Mouse (Mus musculus) MEL (cell line): ENCODE measurements at regions not wholly inside any gene's neighbourhood (a gene's known extent, or its start where the extent isn't known, plus 50 kb on each side); places are given as distances from the start of the nearest gene placed in this dataset.

Source experiments
- DNase-seq: peaks from one replicate; pipeline ENCODE4 v3.0.0; 2011; ENCODE audit warnings: low read depth, low spot score
- H3K27ac ChIP-seq: 2 replicates; pipeline ENCODE4 v1.5.1; 2012; ENCODE audit warnings: low read depth, mild to moderate bottlenecking, control low read depth, low read length, moderate library complexity; ENCODE audit not compliant: control insufficient read depth
- H3K27me3 ChIP-seq, 2 experiments: fragments of 150-350 bp in 1 of 2; sonication (generic) in 1 of 2; 2 replicates each; pipeline ENCODE4 v1.6.1; 2012; ENCODE audit warnings: low read length in 2 of 2, mild to moderate bottlenecking in 2 of 2, improper control_type of control experiment in 1 of 2, moderate library complexity in 1 of 2; ENCODE audit not compliant: insufficient read depth in 2 of 2, control insufficient read depth in 1 of 2
- H3K36me3 ChIP-seq, 2 experiments: 2 replicates each; pipeline ENCODE4 v1.6.1; 2012 to 2014; ENCODE audit warnings: low read length in 2 of 2, improper control_type of control experiment in 1 of 2, inconsistent platforms in 1 of 2, mild to moderate bottlenecking in 1 of 2; ENCODE audit not compliant: insufficient read depth in 2 of 2, control insufficient read depth in 1 of 2
- H3K4me1 ChIP-seq, 2 experiments: fragments of 150-350 bp in 1 of 2; sonication (generic) in 1 of 2; 2 replicates each; pipeline ENCODE4 v1.6.1; 2012; ENCODE audit warnings: low read length in 2 of 2, improper control_type of control experiment in 1 of 2, mild to moderate bottlenecking in 1 of 2; ENCODE audit not compliant: insufficient read depth in 2 of 2, control insufficient read depth in 1 of 2
- H3K4me3 ChIP-seq, 2 experiments: fragments of 150-350 bp in 1 of 2; sonication (generic) in 1 of 2; 2 replicates each; pipeline ENCODE4 v1.5.1; 2012; ENCODE audit warnings: low read depth in 2 of 2, low read length in 2 of 2, mild to moderate bottlenecking in 2 of 2, moderate library complexity in 2 of 2, control low read depth in 1 of 2, improper control_type of control experiment in 1 of 2; ENCODE audit not compliant: control insufficient read depth in 1 of 2, insufficient read depth in 1 of 2
- H3K79me2 ChIP-seq: 2 replicates; pipeline ENCODE4 v1.6.1; 2012; ENCODE audit warnings: mild to moderate bottlenecking, low read length, moderate library complexity; ENCODE audit not compliant: control insufficient read depth, poor library complexity, insufficient read depth
- H3K9ac ChIP-seq: 2 replicates; pipeline ENCODE4 v1.6.1; 2012; ENCODE audit warnings: low read depth, mild to moderate bottlenecking, control low read depth, low read length, moderate library complexity; ENCODE audit not compliant: control insufficient read depth, poor library complexity, severe bottlenecking
- H3K9me3 ChIP-seq: fragments of 150-350 bp; sonication (generic); replicated peaks from 2 replicates; pipeline ENCODE4 v1.6.1; 2012; ENCODE audit warnings: mild to moderate bottlenecking, low read length, improper control_type of control experiment, moderate library complexity; ENCODE audit not compliant: insufficient read depth
- CHD1 ChIP-seq: IDR thresholded peaks from 2 replicates; pipeline ENCODE4 v1.6.1; 2012; ENCODE audit warnings: low read depth, mild to moderate bottlenecking, inconsistent platforms, low read length, improper control_type of control experiment
- CTCF ChIP-seq, 3 experiments: IDR thresholded peaks in 2 of 3; conservative IDR thresholded peaks in 1 of 3; 2 replicates each; pipeline ENCODE4 v1.5.1; 2011 to 2012; ENCODE audit warnings: low read length in 3 of 3, low read depth in 2 of 3, mild to moderate bottlenecking in 2 of 3, improper control_type of control experiment in 1 of 3, inconsistent platforms in 1 of 3, mixed read lengths in 1 of 3, moderate library complexity in 1 of 3; ENCODE audit not compliant: control insufficient read depth in 1 of 3, insufficient read depth in 1 of 3, poor library complexity in 1 of 3, severe bottlenecking in 1 of 3
- EP300 ChIP-seq, 2 experiments: IDR thresholded peaks; 2 replicates each; pipeline ENCODE4 v1.6.1; 2011; ENCODE audit warnings: improper control_type of control experiment in 2 of 2, low read length in 2 of 2, low read depth in 1 of 2, mild to moderate bottlenecking in 1 of 2
- ETS1 ChIP-seq: IDR thresholded peaks from 2 replicates; pipeline ENCODE4 v1.6.1; 2012; ENCODE audit warnings: low read depth, mild to moderate bottlenecking, inconsistent platforms, low read length, improper control_type of control experiment, moderate library complexity
- MXI1 ChIP-seq: IDR thresholded peaks from 2 replicates; pipeline ENCODE4 v1.6.1; 2011; ENCODE audit warnings: mild to moderate bottlenecking, low read depth, low read length, improper control_type of control experiment
- MYB ChIP-seq: IDR thresholded peaks from 2 replicates; pipeline ENCODE4 v1.6.1; 2011; ENCODE audit warnings: mild to moderate bottlenecking, low read depth, low read length, improper control_type of control experiment
- NRF1 ChIP-seq: IDR thresholded peaks from 2 replicates; pipeline ENCODE4 v1.6.1; 2014; ENCODE audit warnings: low read depth, mild to moderate bottlenecking, inconsistent platforms, low read length, improper control_type of control experiment, moderate library complexity; ENCODE audit not compliant: poor library complexity, insufficient read depth, severe bottlenecking
- POLR2A ChIP-seq, 2 experiments: IDR thresholded peaks; 2 replicates each; pipeline ENCODE4 v1.6.1; 2011 to 2012; ENCODE audit warnings: low read length in 2 of 2, mild to moderate bottlenecking in 2 of 2, control low read depth in 1 of 2, improper control_type of control experiment in 1 of 2, low read depth in 1 of 2, moderate library complexity in 1 of 2; ENCODE audit not compliant: control insufficient read depth in 1 of 2, insufficient read depth in 1 of 2, poor library complexity in 1 of 2
- SMC3 ChIP-seq: IDR thresholded peaks from 2 replicates; pipeline ENCODE4 v1.6.1; 2011; ENCODE audit warnings: low read depth, low read length, improper control_type of control experiment
- UBTF ChIP-seq: IDR thresholded peaks from 2 replicates; pipeline ENCODE4 v1.6.1; 2012; ENCODE audit warnings: low read depth, mild to moderate bottlenecking, inconsistent platforms, low read length, improper control_type of control experiment, moderate library complexity, borderline replicate concordance; ENCODE audit not compliant: insufficient read depth
- USF2 ChIP-seq, 2 experiments: IDR thresholded peaks; 2 replicates each; pipeline ENCODE4 v1.6.1; 2011 to 2012; ENCODE audit warnings: improper control_type of control experiment in 2 of 2, low read length in 2 of 2, borderline replicate concordance in 1 of 2, inconsistent platforms in 1 of 2, low read depth in 1 of 2, mild to moderate bottlenecking in 1 of 2; ENCODE audit not compliant: insufficient read depth in 1 of 2
- ZNF384 ChIP-seq: IDR thresholded peaks from 2 replicates; pipeline ENCODE4 v1.6.1; 2012; ENCODE audit warnings: low read depth, mild to moderate bottlenecking, inconsistent platforms, low read length, improper control_type of control experiment

DNA sequence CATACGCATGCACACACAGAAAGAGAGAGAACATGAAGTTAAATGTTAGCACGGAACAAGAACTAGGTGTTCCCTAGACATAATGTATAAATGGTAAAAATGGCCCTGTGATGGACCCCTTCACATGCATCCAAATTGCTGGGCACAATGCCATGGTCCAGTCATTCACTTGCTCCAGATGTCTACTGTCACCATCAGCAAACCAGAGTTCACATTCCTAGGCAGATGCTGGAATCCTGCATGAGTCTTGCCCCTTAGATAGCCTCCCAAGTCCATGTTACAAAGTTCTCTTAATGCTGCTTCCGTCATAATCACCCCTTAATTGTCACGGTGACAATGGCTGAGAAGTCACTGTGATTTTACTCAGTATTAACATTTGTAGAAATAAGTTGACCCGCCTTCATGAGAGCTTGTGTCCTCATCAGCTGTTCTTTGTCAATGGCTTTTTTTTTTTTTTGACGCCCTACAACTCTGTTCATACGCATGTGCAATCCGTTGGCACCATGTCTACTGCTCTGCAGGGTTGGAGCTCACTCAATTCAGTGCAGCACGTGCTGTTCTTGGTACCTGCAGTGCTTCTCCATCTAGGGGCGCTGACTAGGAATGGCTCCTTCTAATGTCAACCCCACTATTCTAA is 179.4 kb downstream of the Basp1 start:
- Histone ChIP-seq H3K27ac (no peak overlapping the region), H3K79me2 (no peaks in the 10 kb centered on the region), H3K9me3 (no peaks in the 10 kb centered on the region), H3K4me1 (no peaks in the 10 kb centered on the region), H3K4me3 (no peak overlapping the region), H3K27me3 (no peaks in the 10 kb centered on the region), H3K36me3 (no peaks in the 10 kb centered on the region), H3K9ac (no peak overlapping the region)
- TF ChIP-seq NRF1 (no peak), UBTF (no peak), EP300 (IDR thresholded peaks at IDR 0.05; ENCODE audit: low read depth in 1 of 2, low read length in 2 of 2) (no peak)
- no peak for DNase-seq

GRCm38 (mm10) chr15:25230213-25230612 is 183.4 kb downstream of the Basp1 start:
- no peaks in the 10 kb centered on the region for H3K9me3 ChIP-seq
- no peaks in the 10 kb centered on the region for H3K79me2 ChIP-seq
- DNase-seq, result no peak
- no peaks in the 10 kb centered on the region for H3K4me1 ChIP-seq
- no peaks in the 10 kb centered on the region for H3K27me3 ChIP-seq
- H3K27ac ChIP-seq, result no peak overlapping the region
- TF ChIP-seq USF2 (IDR thresholded peaks at IDR 0.05; ENCODE audit: borderline replicate concordance in 1 of 2, insufficient read depth in 1 of 2, low read depth in 1 of 2, low read length in 2 of 2), result no peak
- TF ChIP-seq ZNF384, result no peak
- no peak for TF ChIP-seq SMC3
- TF ChIP-seq CHD1, result no peak
- no peak for TF ChIP-seq POLR2A (IDR thresholded peaks at IDR 0.05; ENCODE audit: control insufficient read depth in 1 of 2, insufficient read depth in 1 of 2, low read depth in 1 of 2, low read length in 2 of 2, poor library complexity in 1 of 2)
- no peak for TF ChIP-seq EP300 (IDR thresholded peaks at IDR 0.05; ENCODE audit: low read depth in 1 of 2, low read length in 2 of 2)
- TF ChIP-seq MXI1, result no peak
- TF ChIP-seq, all 39 proteins: peak for 0
- Histone ChIP-seq H3K4me3 (no peak overlapping the region), H3K9ac (no peak overlapping the region), H3K36me3 (no peaks in the 10 kb centered on the region)

DNA sequence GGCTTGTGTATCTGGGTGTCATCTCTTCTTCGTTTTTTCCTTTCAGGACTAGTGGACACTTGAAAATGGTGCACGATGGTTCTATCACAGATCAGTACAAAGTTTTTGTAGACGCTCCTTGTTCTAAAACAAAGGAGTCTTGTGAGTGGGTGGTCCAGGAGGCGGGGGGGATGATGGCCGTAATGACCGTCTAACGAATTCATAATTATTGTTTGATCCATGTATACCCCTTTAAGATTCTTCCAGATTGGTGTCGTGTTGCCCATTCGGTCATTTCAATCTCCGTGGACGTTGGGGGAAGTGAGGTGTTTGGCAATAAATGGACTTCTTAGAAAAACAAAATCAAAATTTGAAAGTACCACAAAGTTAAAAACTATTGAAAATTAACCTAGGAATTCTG is 183.8 kb downstream of the Basp1 start:
- Histone ChIP-seq H3K27me3 (no peaks in the 10 kb centered on the region), H3K9me3 (no peaks in the 10 kb centered on the region), H3K4me1 (no peaks in the 10 kb centered on the region), H3K4me3 (no peak overlapping the region), H3K27ac (no peak overlapping the region), H3K79me2 (no peaks in the 10 kb centered on the region), H3K36me3 (no peaks in the 10 kb centered on the region), H3K9ac (no peak overlapping the region)
- DNase-seq, result no peak
- TF ChIP-seq MYB (no peak), CTCF (IDR thresholded peaks at IDR 0.05 in 2 of 3, conservative IDR thresholded peaks at IDR 0.05 in 1 of 3; ENCODE audit: control insufficient read depth in 1 of 3, insufficient read depth in 1 of 3, low read depth in 2 of 3, low read length in 3 of 3, poor library complexity in 1 of 3, severe bottlenecking in 1 of 3) (no peak), ETS1 (no peak), SMC3 (no peak)
